Mouse (Mus musculus): ENCODE results near the gene Hrk. TPM values are rescaled to one million over a fixed set of nuclear protein-coding genes. Genes with fewer than 3 reads are reported as not detected.

Gene Hrk
- polyA plus RNA-seq (2015; fragmentation: Nextera tagmentation; extraction: Ambion mirVana) = 0.33 and 0.40 TPM in 2 replicates

DNA sequence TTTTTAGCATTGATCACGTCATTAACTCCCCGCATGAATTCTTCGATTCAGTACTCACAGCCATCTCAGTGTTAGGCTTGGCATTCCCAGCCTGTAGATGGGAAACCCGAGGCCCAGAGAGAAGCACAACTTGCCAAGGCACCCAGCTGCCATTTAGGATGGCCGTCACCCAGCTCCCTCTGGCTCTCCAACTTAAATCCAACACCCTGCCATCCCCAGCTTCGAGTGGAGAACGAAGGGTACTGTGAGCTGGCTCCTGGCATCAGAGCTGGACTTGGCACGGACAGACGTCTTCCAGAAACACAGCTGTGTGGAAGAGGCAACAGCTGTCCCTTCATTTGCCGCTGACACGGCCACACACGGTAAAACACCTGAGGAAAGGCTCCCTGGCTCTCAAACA is at the start of gene Hrk:
Gene Hrk, plus strand, starts transcription at position 68 of the 400 bp plus-strand sequence.
- Histone ChIP-seq H3K27me3 (replicated peaks; ENCODE audit: insufficient read depth, low read length) (peaks cover 24% of the 10 kb centered on the region), H3K4me2 (replicated peaks; ENCODE audit: low read depth, low read length) (no peak within 1 kb of the TSS), H3K27ac (ENCODE audit: low read length) (no peak within 1 kb of the TSS), H3K36me3 (ENCODE audit: insufficient read depth, low read length) (no peaks in the 10 kb centered on the region), H3K4me1 (ENCODE audit: insufficient read depth, low read depth, low read length) (no peaks in the 10 kb centered on the region), H3K9ac (replicated peaks; ENCODE audit: low read depth) (no peak within 1 kb of the TSS), H3K9me3 (ENCODE audit: low read length) (no peaks in the 10 kb centered on the region), H3K4me3 (ENCODE audit: low read depth, low read length) (no peak within 1 kb of the TSS)
- 62% methylated on average over 12 of the region's 12 CpGs for WGBS
- ATAC-seq (no peak), DNase-seq (ENCODE audit: low spot score) (no peak)
- TF ChIP-seq CTCF (IDR thresholded peaks at IDR 0.05) (no peak), EP300 (IDR thresholded peaks at IDR 0.05) (no peak)

GRCm38 (mm10) chr5:118118351-118118750 is 46.1 kb upstream of the Hrk start:
- no peaks in the 10 kb centered on the region for H3K4me1 ChIP-seq (ENCODE audit: insufficient read depth, low read depth, low read length)
- no peaks in the 10 kb centered on the region for H3K9me3 ChIP-seq (ENCODE audit: low read length)
- WGBS = 84% methylated on average over 3 of the region's 3 CpGs
- H3K36me3 ChIP-seq (ENCODE audit: insufficient read depth, low read length) = peaks cover 6% of the 10 kb centered on the region
- no peak overlapping the region for H3K9ac ChIP-seq (replicated peaks; ENCODE audit: low read depth)
- H3K27ac ChIP-seq (ENCODE audit: low read length) = no peak overlapping the region
- no peaks in the 10 kb centered on the region for H3K27me3 ChIP-seq (replicated peaks; ENCODE audit: insufficient read depth, low read length)
- no peak for DNase-seq (ENCODE audit: low spot score)
- H3K4me3 ChIP-seq (ENCODE audit: low read depth, low read length) = no peak overlapping the region
- H3K4me2 ChIP-seq (replicated peaks; ENCODE audit: low read depth, low read length) = no peak overlapping the region
- no peak for TF ChIP-seq EP300 (IDR thresholded peaks at IDR 0.05)
- TF ChIP-seq CTCF (IDR thresholded peaks at IDR 0.05) = no peak
- no peak for ATAC-seq

DNA sequence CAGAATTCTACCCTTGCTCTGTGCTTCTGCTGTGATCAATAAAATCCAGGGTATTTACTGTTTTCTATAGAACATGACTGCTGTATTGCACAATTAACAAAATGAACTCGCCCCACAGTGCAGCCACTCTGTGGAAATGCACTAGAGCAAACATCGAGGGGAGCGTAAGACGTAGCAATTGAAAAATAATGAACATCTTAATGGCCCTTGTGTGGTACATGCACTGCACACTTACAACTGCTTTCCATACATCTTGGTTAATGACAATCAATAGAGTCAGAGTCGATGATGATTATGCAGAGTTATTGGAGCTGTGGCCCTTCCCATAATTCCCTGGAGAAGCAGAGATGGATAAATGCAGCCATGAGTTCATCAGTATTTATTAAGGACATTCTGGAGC is 45.5 kb upstream of the Hrk start:
- no peak overlapping the region for H3K4me2 ChIP-seq (replicated peaks; ENCODE audit: low read depth, low read length)
- H3K9ac ChIP-seq (replicated peaks; ENCODE audit: low read depth) = no peak overlapping the region
- H3K36me3 ChIP-seq (ENCODE audit: insufficient read depth, low read length) = peaks cover 6% of the 10 kb centered on the region
- ATAC-seq (no peak), DNase-seq (ENCODE audit: low spot score) (no peak)
- no peak overlapping the region for H3K27ac ChIP-seq (ENCODE audit: low read length)
- no peaks in the 10 kb centered on the region for H3K4me1 ChIP-seq (ENCODE audit: insufficient read depth, low read depth, low read length)
- H3K4me3 ChIP-seq (ENCODE audit: low read depth, low read length) = no peak overlapping the region
- TF ChIP-seq EP300 (IDR thresholded peaks at IDR 0.05) = no peak
- no peak for TF ChIP-seq CTCF (IDR thresholded peaks at IDR 0.05)
- no peaks in the 10 kb centered on the region for H3K27me3 ChIP-seq (replicated peaks; ENCODE audit: insufficient read depth, low read length)
- H3K9me3 ChIP-seq (ENCODE audit: low read length) = no peaks in the 10 kb centered on the region
- WGBS = 97% methylated on average over 5 of the region's 5 CpGs

GRCm38 (mm10) chr5:118120670-118121069 is 43.8 kb upstream of the Hrk start:
- H3K27me3 ChIP-seq (replicated peaks; ENCODE audit: insufficient read depth, low read length) = no peaks in the 10 kb centered on the region
- H3K9me3 ChIP-seq (ENCODE audit: low read length) = no peaks in the 10 kb centered on the region
- TF ChIP-seq CTCF (IDR thresholded peaks at IDR 0.05) (no peak), EP300 (IDR thresholded peaks at IDR 0.05) (no peak)
- H3K4me2 ChIP-seq (replicated peaks; ENCODE audit: low read depth, low read length) = no peak overlapping the region
- no peak overlapping the region for H3K27ac ChIP-seq (ENCODE audit: low read length)
- DNase-seq (ENCODE audit: low spot score) (no peak), ATAC-seq (no peak)
- 60% methylated on average over 2 of the region's 2 CpGs for WGBS
- H3K36me3 ChIP-seq (ENCODE audit: insufficient read depth, low read length) = peaks cover 6% of the 10 kb centered on the region
- no peaks in the 10 kb centered on the region for H3K4me1 ChIP-seq (ENCODE audit: insufficient read depth, low read depth, low read length)
- no peak overlapping the region for H3K9ac ChIP-seq (replicated peaks; ENCODE audit: low read depth)
- H3K4me3 ChIP-seq (ENCODE audit: low read depth, low read length) = no peak overlapping the region

GRCm38 (mm10) chr5:118121928-118122327 is 42.5 kb upstream of the Hrk start:
- no peak overlapping the region for H3K27ac ChIP-seq (ENCODE audit: low read length)
- no peak overlapping the region for H3K4me3 ChIP-seq (ENCODE audit: low read depth, low read length)
- H3K27me3 ChIP-seq (replicated peaks; ENCODE audit: insufficient read depth, low read length) = no peaks in the 10 kb centered on the region
- ATAC-seq (no peak), DNase-seq (ENCODE audit: low spot score) (no peak)
- WGBS = 80% methylated on average over 4 of the region's 4 CpGs
- H3K9me3 ChIP-seq (ENCODE audit: low read length) = no peaks in the 10 kb centered on the region
- no peaks in the 10 kb centered on the region for H3K4me1 ChIP-seq (ENCODE audit: insufficient read depth, low read depth, low read length)
- peaks cover 12% of the 10 kb centered on the region for H3K36me3 ChIP-seq (ENCODE audit: insufficient read depth, low read length)
- no peak for TF ChIP-seq EP300 (IDR thresholded peaks at IDR 0.05)
- no peak overlapping the region for H3K9ac ChIP-seq (replicated peaks; ENCODE audit: low read depth)
- no peak overlapping the region for H3K4me2 ChIP-seq (replicated peaks; ENCODE audit: low read depth, low read length)

GRCm38 (mm10) chr5:118123096-118123495 is 41.4 kb upstream of the Hrk start:
- Histone ChIP-seq H3K4me1 (ENCODE audit: insufficient read depth, low read depth, low read length) (no peaks in the 10 kb centered on the region), H3K27me3 (replicated peaks; ENCODE audit: insufficient read depth, low read length) (no peaks in the 10 kb centered on the region), H3K9ac (replicated peaks; ENCODE audit: low read depth) (no peak overlapping the region), H3K4me3 (ENCODE audit: low read depth, low read length) (no peak overlapping the region), H3K27ac (ENCODE audit: low read length) (no peak overlapping the region), H3K9me3 (ENCODE audit: low read length) (no peaks in the 10 kb centered on the region), H3K4me2 (replicated peaks; ENCODE audit: low read depth, low read length) (no peak overlapping the region), H3K36me3 (ENCODE audit: insufficient read depth, low read length) (peaks cover 23% of the 10 kb centered on the region)
- TF ChIP-seq CTCF (IDR thresholded peaks at IDR 0.05) (no peak), EP300 (IDR thresholded peaks at IDR 0.05) (no peak)
- ATAC-seq (no peak), DNase-seq (ENCODE audit: low spot score) (no peak)
- WGBS = 57% methylated on average over 10 of the region's 10 CpGs

DNA sequence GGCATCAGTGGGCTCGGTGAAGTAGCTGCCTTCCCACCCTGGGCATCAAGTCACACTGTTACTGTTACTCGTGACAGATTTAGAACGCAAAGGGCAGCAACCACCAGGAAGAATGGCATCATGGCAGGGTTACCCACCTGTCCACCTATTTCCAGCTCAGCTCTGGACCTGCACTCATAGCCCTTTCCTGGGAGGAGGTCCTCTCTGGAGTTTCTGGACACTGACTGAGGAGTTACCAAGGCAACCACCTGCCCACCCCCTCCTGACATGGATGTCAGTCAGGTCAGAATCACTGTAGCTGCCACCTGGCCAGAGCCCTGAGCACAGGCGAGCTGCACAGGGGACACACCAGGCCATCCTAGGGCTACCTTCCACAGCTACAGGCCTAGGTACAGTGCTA is 37.8 kb upstream of the Hrk start:
- no peaks in the 10 kb centered on the region for H3K27me3 ChIP-seq (replicated peaks; ENCODE audit: insufficient read depth, low read length)
- DNase-seq (ENCODE audit: low spot score) (no peak), ATAC-seq (no peak)
- H3K36me3 ChIP-seq (ENCODE audit: insufficient read depth, low read length) = peaks cover 26% of the 10 kb centered on the region; the same call in 1 of the 2 replicates
- H3K27ac ChIP-seq (ENCODE audit: low read length) = no peak overlapping the region
- H3K4me3 ChIP-seq (ENCODE audit: low read depth, low read length) = no peak overlapping the region
- WGBS = 78% methylated on average over 4 of the region's 4 CpGs
- no peak overlapping the region for H3K9ac ChIP-seq (replicated peaks; ENCODE audit: low read depth)
- TF ChIP-seq EP300 (IDR thresholded peaks at IDR 0.05) = no peak
- TF ChIP-seq CTCF (IDR thresholded peaks at IDR 0.05) = no peak
- H3K4me2 ChIP-seq (replicated peaks; ENCODE audit: low read depth, low read length) = no peak overlapping the region
- no peaks in the 10 kb centered on the region for H3K9me3 ChIP-seq (ENCODE audit: low read length)
- no peaks in the 10 kb centered on the region for H3K4me1 ChIP-seq (ENCODE audit: insufficient read depth, low read depth, low read length)

Data from lung, postnatal 0 days (tissue).